Mouse (Mus musculus): ENCODE data around the gene Gm4177. TPM values are rescaled to one million over a fixed set of nuclear protein-coding genes. Genes with fewer than 3 reads are reported as not detected.
"Not testable (repeated sequence)": the region's sequence is repeated elsewhere in the genome, so short reads cannot be mapped to it uniquely, and the experiment has no call there.

Gm4177 gene
- not detected in 2 replicates for polyA plus RNA-seq (2015; fragmentation: Nextera tagmentation; extraction: Ambion mirVana)

- H3K9me3 ChIP-seq; H3K9ac ChIP-seq (replicated peaks); H3K4me1 ChIP-seq; H3K27me3 ChIP-seq; H3K4me2 ChIP-seq (replicated peaks); H3K36me3 ChIP-seq; H3K27ac ChIP-seq (replicated peaks); H3K4me3 ChIP-seq; ATAC-seq (replicated peaks): not testable (repeated sequence)
- no CpG with 5 or more reads among the region's 3 CpGs for WGBS
Measured at GRCm38 (mm10) chr7:21796628-21797027, at the start of gene Gm4177. Gene Gm4177 (minus strand): TSS chr7:21796728.

- H3K27me3 ChIP-seq; H3K4me2 ChIP-seq (replicated peaks); H3K27ac ChIP-seq (replicated peaks); H3K4me3 ChIP-seq; H3K4me1 ChIP-seq; H3K9ac ChIP-seq (replicated peaks); ATAC-seq (replicated peaks); H3K36me3 ChIP-seq; H3K9me3 ChIP-seq: not testable (repeated sequence)
- no CpG with 5 or more reads among the region's 1 CpGs for WGBS
Measured at GRCm38 (mm10) chr7:21844167-21844566, 47.6 kb upstream of the Gm4177 start, which contains the start of gene Gm5725. Gene Gm5725 (minus strand): TSS chr7:21844267.

GRCm38 (mm10) chr7:21832051-21832450 lies 35.5 kb upstream of the Gm4177 start, which contains the start of gene Vmn1r135:
Gene Vmn1r135 (plus strand): TSS chr7:21832351.
- not testable (repeated sequence) for H3K4me1 ChIP-seq; H3K36me3 ChIP-seq; H3K27me3 ChIP-seq; H3K4me2 ChIP-seq (replicated peaks); H3K9ac ChIP-seq (replicated peaks); H3K27ac ChIP-seq (replicated peaks); H3K9me3 ChIP-seq; H3K4me3 ChIP-seq; ATAC-seq (replicated peaks)
- no CpG with 5 or more reads among the region's 1 CpGs for WGBS

GRCm38 (mm10) chr7:21761375-21761774 lies 35.2 kb downstream of the Gm4177 start, which contains the start of gene Gm4175:
Gene Gm4175 (minus strand): TSS chr7:21761475.
- no CpG with 5 or more reads among the region's 5 CpGs for WGBS
- not testable (repeated sequence) for H3K27me3 ChIP-seq; ATAC-seq (replicated peaks); H3K4me1 ChIP-seq; H3K9ac ChIP-seq (replicated peaks); H3K4me2 ChIP-seq (replicated peaks); H3K27ac ChIP-seq (replicated peaks); H3K9me3 ChIP-seq; H3K4me3 ChIP-seq; H3K36me3 ChIP-seq

Other genes with a start within 250 kb of the Gm4177 start
- gene Vmn1r132, start 182.6 kb downstream of the Gm4177 start, polyA plus RNA-seq (2015; fragmentation: Nextera tagmentation; extraction: Ambion mirVana), result not detected in 2 replicates
- gene Gm4175, start 35.3 kb downstream of the Gm4177 start, polyA plus RNA-seq (2015; fragmentation: Nextera tagmentation; extraction: Ambion mirVana), result not detected in 2 replicates
- not detected in 2 replicates for gene Vmn1r135, start 35.6 kb upstream of the Gm4177 start, polyA plus RNA-seq (2015; fragmentation: Nextera tagmentation; extraction: Ambion mirVana)
- not detected in 2 replicates for gene Gm5725, start 47.5 kb upstream of the Gm4177 start, polyA plus RNA-seq (2015; fragmentation: Nextera tagmentation; extraction: Ambion mirVana)
- not detected in 2 replicates for gene Gm5891, start 124.6 kb upstream of the Gm4177 start, polyA plus RNA-seq (2015; fragmentation: Nextera tagmentation; extraction: Ambion mirVana)
- not detected in 2 replicates for gene Vmn1r137, start 197.9 kb upstream of the Gm4177 start, polyA plus RNA-seq (2015; fragmentation: Nextera tagmentation; extraction: Ambion mirVana)
- gene Vmn1r138, start 232.2 kb upstream of the Gm4177 start, polyA plus RNA-seq (2015; fragmentation: Nextera tagmentation; extraction: Ambion mirVana), result not detected in 2 replicates

Data from forebrain, embryonic 15.5 days (tissue).